Mouse (Mus musculus): ENCODE measurements around the gene Rab1b.

- TF ChIP-seq CTCF (IDR thresholded peaks at IDR 0.05; ENCODE audit: borderline replicate concordance, insufficient read depth, low read length) (no peak), POLR2A (IDR thresholded peaks at IDR 0.05; ENCODE audit: low read depth, low read length) (no peak; the same call in 1 of the 2 replicates)
Observed at GRCm38 (mm10) chr19:5062041-5062440, 44.8 kb downstream of the Rab1b start.
